Mouse (Mus musculus): ENCODE measurements at regions not wholly inside any gene's neighbourhood (a gene's known extent, or its start where the extent isn't known, plus 50 kb on each side); places are given as distances from the start of the nearest gene placed in this dataset.
A peak's percentile ranks its signal among the peaks of the same experiment; 100 is the strongest.

- no peak for DNase-seq (ENCODE audit: low read depth, low spot score)
Observed at GRCm38 (mm10) chr5:47115882-47116281, 867.1 kb upstream of the Slit2 start.

- no peak for DNase-seq (ENCODE audit: low read depth, low spot score)
Observed at GRCm38 (mm10) chr5:47095703-47096102, 887.2 kb upstream of the Slit2 start.

GRCm38 (mm10) chr5:47052942-47053341 is 930.0 kb upstream of the Slit2 start:
- DNase-seq (ENCODE audit: low read depth, low spot score): no peak

- DNase-seq (ENCODE audit: low read depth, low spot score): no peak
Observed at GRCm38 (mm10) chr5:47036752-47037151, 946.2 kb upstream of the Slit2 start.

- DNase-seq (ENCODE audit: low read depth, low spot score): no peak
Observed at GRCm38 (mm10) chr5:47034021-47034420, 948.9 kb upstream of the Slit2 start.

DNA sequence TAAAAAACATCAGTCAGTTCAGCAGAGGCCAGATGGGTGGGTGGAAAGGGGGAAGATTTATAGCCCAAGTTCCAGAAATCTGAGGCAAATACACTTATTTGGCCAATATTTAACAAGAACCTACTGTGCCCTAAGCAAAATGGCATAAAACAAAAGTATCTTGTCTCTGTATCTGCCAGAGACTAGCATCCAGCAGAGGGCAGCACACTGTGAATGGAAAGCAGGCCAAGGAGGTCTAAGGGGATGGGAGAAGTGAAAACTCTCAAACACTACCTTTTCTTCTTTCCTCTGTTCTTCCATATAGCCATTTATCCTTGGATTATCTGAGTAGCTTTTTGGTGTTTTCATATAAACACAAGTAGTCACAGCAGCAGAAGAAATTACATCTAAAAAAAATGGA is 968.6 kb upstream of the Slit2 start:
- peak; percentile 36 for DNase-seq (ENCODE audit: low read depth, low spot score)

GRCm38 (mm10) chr5:46992557-46992956 is 990.4 kb upstream of the Slit2 start:
- no peak for DNase-seq (ENCODE audit: low read depth, low spot score)

- DNase-seq (ENCODE audit: low read depth, low spot score): no peak
Observed at GRCm38 (mm10) chr5:46986519-46986918, 996.4 kb upstream of the Slit2 start.

DNA sequence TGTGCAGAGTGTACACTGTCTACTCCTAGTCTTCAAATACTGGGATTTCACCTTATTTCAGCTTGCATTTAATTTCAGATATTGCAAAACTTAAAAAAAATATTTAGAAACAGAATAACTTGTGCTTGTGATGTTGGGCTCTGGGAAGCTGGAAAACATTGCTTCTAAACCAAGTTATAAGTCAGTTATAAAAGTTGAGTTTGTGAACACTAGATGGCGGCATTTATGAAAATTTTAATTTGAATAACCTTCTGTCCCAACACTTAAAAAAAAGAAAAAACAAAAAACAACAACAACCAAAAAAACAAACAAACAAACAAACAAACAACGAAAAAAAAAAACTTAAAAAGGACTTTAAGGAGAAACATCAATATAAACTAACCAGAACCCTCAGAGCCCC is 1002.6 kb upstream of the Slit2 start:
- no peak for DNase-seq (ENCODE audit: low read depth, low spot score)

DNA sequence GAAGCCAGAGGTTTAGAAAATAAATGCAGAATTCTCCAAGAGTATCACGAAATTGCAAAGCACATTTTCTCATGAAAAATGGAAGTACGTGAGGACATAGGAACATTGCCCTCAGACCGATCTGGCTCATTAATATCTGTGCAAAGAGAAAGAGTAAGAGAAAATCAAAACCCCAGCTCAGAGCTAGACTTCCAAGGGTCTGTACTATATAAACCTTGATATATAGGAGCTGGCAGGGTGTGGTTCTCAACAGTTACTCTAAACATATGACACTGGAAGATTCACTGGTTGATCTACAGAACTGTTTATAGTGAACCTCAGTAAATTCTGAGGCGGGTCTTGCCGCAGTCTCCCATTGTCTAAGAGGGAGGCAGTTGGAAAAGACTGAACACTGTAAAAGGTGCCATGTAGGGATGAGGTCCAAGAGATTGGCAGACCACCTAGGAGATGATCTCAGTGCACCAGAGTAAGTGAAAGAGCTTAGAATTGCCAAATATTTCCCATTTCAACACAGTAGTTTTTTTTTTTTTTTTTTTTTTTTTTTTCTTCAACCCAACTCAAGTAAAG is 1014.0 kb upstream of the Slit2 start:
- no peak for DNase-seq (ENCODE audit: low read depth, low spot score)

DNA sequence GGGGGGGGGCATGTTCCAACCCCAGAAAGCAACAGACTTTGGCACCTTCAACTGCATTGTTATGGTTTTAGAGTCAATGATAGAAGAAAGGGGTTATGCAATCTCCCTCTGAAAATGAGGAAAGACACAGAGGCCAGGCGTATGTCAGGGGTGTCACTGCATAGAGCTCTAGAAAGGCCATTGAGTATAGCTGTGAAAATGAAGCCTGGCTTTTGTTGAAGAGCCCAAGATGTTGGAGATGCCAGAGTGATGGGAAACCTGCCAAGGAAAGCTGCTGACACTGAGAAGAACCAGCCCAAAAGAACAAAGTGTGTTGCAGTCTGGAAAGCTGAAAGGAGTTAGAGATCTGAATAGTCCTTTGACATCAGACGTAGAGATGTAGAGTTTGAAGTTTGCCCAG is 1022.2 kb upstream of the Slit2 start:
- DNase-seq (ENCODE audit: low read depth, low spot score): no peak

DNA sequence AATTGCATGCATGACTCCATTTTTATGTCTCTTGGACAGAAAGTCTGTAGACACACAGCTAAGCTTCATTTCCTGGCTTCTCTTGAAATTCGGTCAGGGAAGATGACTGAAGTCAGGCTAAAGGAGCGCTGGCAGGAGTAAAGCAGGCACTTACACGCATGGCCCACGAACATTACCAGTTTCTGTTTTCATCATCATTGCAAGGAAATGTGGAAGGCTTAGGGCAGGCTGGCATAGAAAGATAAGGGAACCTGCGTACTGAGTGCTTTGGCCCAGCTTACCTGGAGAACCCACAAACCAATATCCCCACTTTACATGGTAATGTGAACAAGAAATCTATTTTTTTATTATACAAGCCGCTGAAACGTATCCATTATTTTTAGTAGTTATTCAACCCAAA is 1056.6 kb upstream of the Slit2 start:
- DNase-seq (ENCODE audit: low read depth, low spot score): no peak

DNA sequence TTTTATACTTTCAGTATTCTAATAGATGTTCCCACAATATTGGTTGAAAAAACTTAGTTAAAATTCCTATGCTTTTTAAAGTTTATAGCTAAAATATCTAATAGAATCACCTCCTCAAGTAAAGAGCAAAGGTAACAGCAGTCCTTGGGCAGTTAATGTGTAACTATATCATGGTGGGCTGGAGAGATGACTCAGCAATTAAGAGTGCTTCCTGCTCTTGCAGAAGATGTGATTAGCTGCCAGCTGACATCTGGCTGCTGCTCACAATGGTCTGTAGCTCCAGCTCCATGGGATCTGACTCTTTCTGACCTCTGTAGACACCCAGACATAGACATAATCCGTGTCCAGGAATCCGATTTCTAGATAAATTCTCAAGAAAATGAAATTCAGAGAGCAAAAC is 1044.5 kb upstream of the Lcorl start:
- no peak for DNase-seq (ENCODE audit: low read depth, low spot score)

DNA sequence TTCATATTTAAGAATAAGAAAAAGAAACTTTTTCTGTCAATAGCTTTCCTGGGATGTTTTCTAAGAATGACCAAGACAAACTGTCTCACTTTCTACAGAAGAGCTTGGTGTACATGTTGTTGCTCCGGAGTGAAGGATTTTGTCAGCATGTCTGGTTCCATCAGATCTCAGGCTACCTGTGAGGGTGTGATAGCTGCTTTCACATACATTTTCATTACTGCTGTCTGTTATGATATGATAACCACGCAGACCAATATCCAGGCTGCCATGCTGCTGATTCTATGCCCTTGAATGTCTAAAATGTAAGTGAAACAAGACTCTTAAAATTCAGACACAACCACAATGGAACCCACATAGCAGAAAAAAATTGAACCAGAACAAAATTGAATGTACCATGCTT is 1036.6 kb upstream of the Lcorl start:
- no peak for DNase-seq (ENCODE audit: low read depth, low spot score)

GRCm38 (mm10) chr5:46883956-46884355 is 1026.5 kb upstream of the Lcorl start:
- DNase-seq (ENCODE audit: low read depth, low spot score): no peak

GRCm38 (mm10) chr5:46856837-46857236 is 999.4 kb upstream of the Lcorl start:
- no peak for DNase-seq (ENCODE audit: low read depth, low spot score)

- no peak for DNase-seq (ENCODE audit: low read depth, low spot score)
Observed at GRCm38 (mm10) chr5:46845175-46845574, 987.8 kb upstream of the Lcorl start.

GRCm38 (mm10) chr5:46836810-46837209 is 979.4 kb upstream of the Lcorl start:
- DNase-seq (ENCODE audit: low read depth, low spot score): no peak

DNA sequence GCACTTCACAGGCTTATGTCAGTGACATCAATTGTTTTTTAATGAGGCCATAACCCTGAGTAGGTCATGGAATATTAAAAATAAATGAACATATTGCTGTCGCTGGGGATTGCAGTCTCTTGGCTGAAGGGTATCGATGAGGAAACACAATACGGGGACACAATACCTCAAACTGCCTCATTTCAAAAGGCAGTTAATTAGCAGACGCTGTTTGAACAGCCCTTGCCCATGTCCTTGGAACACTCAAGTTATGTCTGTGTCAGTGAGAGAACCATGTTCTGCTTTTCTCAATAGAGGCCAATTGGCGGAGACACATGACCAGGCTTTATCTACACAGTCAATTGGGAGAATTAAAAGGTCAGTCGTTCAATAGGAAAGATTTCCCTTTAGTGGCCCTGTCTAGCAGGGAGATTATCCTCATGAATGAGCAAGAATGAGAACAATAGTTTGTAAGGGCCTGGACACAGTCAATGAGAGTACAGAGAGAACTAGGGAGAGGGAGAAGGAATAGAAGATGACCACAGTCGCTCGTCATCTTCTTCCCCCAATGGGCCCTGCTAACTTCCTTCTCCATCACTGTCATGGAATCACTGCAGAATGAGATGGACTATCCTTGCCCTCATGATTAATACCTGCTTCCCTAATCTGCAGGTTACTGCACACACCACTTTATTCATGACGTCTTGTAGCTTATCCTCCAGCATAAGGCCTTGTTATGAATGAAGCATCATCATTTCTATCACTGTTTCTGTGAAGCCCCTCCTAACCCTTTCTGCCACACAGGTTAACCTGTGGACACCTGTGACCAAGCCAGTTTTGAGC is 973.6 kb upstream of the Lcorl start:
- no peak for DNase-seq (ENCODE audit: low read depth, low spot score)

DNA sequence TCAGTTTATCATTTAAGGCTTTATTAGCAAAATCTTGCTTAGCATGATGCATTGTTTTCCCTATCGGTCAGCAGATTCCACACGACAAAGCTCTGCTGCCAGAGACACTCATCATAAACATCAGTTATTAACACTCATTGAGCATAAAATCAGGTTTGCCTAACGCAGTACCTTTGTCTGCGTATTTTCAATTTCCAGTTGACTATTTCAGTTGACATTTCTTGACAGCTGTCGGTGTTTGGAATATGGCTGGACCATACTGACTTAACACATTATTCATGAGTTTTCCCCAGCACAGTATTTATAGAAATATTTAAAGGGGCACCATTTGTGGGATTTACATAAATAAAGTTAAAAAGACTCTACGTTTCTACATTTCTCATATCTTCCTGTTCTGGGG is 972.7 kb upstream of the Lcorl start:
- DNase-seq (ENCODE audit: low read depth, low spot score): no peak

GRCm38 (mm10) chr5:46826381-46826780 is 969.0 kb upstream of the Lcorl start:
- DNase-seq (ENCODE audit: low read depth, low spot score): no peak

DNA sequence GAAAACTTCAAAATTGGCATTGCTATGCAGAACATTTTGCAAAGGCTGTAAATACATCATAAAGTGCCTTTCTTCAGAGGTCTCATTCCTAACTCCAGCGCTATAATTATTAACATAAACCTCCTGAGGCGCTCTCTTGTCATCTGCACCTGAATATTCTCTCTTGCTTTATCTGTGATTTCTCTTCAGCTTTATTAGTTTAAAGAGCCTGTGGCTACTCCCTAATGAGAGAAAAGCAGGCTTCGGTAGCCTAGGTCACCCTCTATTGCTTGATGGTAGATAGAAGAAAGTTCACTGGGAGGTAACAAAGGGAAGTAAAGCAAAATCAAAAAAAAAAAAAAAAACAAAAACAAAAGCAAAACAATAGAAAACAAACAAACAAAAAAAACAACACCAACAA is 967.5 kb upstream of the Lcorl start:
- DNase-seq (ENCODE audit: low read depth, low spot score): no peak

DNA sequence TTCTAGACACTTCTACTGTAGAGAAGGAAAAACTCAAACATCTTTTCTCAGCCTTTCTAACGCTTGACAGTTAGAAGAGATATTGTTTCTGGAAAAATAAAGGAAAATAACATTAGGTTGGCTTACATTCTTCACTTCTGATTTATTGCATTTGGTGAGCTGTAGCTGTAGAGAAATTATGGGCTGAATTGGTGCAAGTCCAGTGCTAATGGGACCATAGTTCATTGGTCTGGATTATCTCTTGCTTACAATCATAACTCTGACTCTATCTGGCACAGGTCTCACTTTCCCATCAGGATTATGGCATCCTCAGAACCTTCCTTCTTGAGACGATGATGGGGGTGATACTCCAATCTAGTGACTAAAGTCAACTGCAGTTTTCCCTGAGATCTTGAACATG is 937.7 kb upstream of the Lcorl start:
- DNase-seq (ENCODE audit: low read depth, low spot score): no peak
